Mouse (Mus musculus): ENCODE data around the gene Gse1. TPM values are rescaled to one million over a fixed set of nuclear protein-coding genes. Genes with fewer than 3 reads are reported as not detected.
A peak's percentile ranks its signal among the peaks of the same experiment; 100 is the strongest.

The Gse1 gene
- polyA plus RNA-seq, 1 experiment from 2014 or later, result 10.6 TPM

DNA sequence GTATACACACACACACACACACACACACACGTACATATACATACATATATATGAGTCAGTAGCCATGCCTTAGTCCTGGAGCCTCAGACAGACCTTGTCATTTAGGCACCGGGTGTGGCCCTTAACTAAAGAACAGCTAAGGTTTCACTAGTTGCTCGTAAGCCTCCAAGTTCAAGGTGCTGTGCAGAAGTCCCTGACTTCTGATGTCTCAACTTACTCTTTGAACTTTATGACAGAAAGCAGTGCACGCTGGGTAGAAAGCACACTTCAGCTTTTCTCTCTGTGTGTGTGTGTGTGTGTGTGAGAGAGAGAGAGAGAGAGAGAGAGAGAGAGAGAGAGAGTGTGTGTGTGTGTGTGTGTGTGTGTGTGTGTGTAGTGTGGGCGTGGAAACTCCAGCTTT is 315.9 kb downstream of the Gse1 start:
- Histone ChIP-seq H3K27ac (no peak overlapping the region), H3K4me3 (no peak overlapping the region), H3K4me2 (replicated peaks) (no peak overlapping the region), H3K27me3 (no peaks in the 10 kb centered on the region), H3K4me1 (peaks cover 73% of the 10 kb centered on the region), H3K9ac (no peak overlapping the region), H3K9me3 (no peaks in the 10 kb centered on the region), H3K36me3 (no peaks in the 10 kb centered on the region)
- WGBS, result 73% methylated on average over 5 of the region's 5 CpGs
- ATAC-seq (ENCODE audit: insufficient number of reproducible peaks, insufficient read depth, low FRiP score, low TSS enrichment), result no peak

- Histone ChIP-seq H3K36me3 (no peaks in the 10 kb centered on the region), H3K4me1 (peaks cover 82% of the 10 kb centered on the region), H3K4me2 (replicated peaks) (no peak overlapping the region), H3K4me3 (no peak overlapping the region), H3K27ac (no peak overlapping the region), H3K27me3 (no peaks in the 10 kb centered on the region), H3K9me3 (no peaks in the 10 kb centered on the region), H3K9ac (no peak overlapping the region; the same call in 1 of the 2 replicates)
- WGBS, result 50% methylated on average over 9 of the region's 9 CpGs
- ATAC-seq (ENCODE audit: insufficient number of reproducible peaks, insufficient read depth, low FRiP score, low TSS enrichment), result no peak
Measured at GRCm38 (mm10) chr8:120547562-120547961, 319.3 kb downstream of the Gse1 start.

DNA sequence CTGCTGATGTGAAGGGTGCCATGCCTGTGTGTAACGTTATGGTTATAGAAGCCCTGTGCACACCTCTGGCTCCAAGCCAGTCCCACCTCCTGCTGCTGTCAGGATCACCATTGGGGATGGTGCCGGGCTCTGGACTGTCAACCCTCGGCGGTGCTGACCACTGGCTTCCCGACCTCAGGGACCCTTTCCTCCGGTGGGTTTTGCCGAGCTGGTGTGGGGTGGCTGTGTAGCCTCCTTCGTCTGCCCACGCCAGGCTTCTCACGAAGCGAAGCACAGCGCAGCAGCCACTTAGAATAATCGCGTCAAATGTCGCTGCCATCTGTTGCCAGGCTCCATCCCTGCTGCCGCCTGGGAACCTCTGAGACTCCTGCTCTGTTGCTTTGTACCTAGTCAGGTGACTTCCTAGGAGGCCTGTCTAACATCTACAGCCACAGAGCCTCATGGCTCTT is 320.1 kb downstream of the Gse1 start:
- 46% methylated on average over 16 of the region's 16 CpGs for WGBS
- ATAC-seq (ENCODE audit: insufficient number of reproducible peaks, insufficient read depth, low FRiP score, low TSS enrichment), result no peak
- peaks cover 76% of the 10 kb centered on the region for H3K4me1 ChIP-seq
- no peak overlapping the region for H3K4me3 ChIP-seq
- H3K36me3 ChIP-seq, result no peaks in the 10 kb centered on the region
- no peak overlapping the region for H3K27ac ChIP-seq
- H3K27me3 ChIP-seq, result no peaks in the 10 kb centered on the region
- peak overlapping the region; percentile 1; the same call in 1 of the 2 replicates for H3K9ac ChIP-seq
- no peak overlapping the region for H3K4me2 ChIP-seq (replicated peaks)
- H3K9me3 ChIP-seq, result no peaks in the 10 kb centered on the region

- H3K9ac ChIP-seq, result peak overlapping the region; percentile 8; the same call in 1 of the 2 replicates
- peak overlapping the region; percentile 44 for H3K4me2 ChIP-seq (replicated peaks)
- ATAC-seq (ENCODE audit: insufficient number of reproducible peaks, insufficient read depth, low FRiP score, low TSS enrichment), result peak; percentile 37; the same call in 1 of the 2 replicates
- H3K4me3 ChIP-seq, result 0 out of 2 replicates have a peak overlapping the region, but pooled peaks have one; percentile 12
- H3K4me1 ChIP-seq, result peaks cover 73% of the 10 kb centered on the region
- peak overlapping the region; percentile 77 for H3K27ac ChIP-seq
- WGBS, result 5% methylated on average over 25 of the region's 25 CpGs
- 0 out of 2 replicates have a peak, but pooled peaks cover 5% of the 10 kb centered on the region for H3K36me3 ChIP-seq
- no peaks in the 10 kb centered on the region for H3K9me3 ChIP-seq
- no peaks in the 10 kb centered on the region for H3K27me3 ChIP-seq
Measured at GRCm38 (mm10) chr8:120549321-120549921, 321.2 kb downstream of the Gse1 start.

DNA sequence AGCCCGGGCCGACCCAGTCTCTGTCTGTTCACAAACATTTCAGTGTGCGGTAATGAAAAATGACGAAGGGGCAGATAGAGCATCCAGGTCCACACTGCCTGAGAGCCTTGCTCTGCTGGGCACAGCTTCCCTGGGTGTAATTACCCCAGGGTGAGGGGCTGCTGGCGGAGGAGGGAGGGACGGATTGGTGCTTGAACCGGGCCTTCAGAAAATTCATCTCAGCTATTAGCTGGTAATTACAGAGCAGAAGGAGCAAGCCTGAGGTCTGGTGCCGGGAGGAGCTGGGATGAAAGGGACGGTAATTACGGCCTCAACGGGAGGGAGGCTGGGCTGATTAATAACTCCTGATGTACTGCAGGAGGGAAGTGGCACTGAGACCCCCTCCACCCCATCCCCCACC is 321.7 kb downstream of the Gse1 start:
- WGBS, result 9% methylated on average over 11 of the region's 11 CpGs
- H3K4me2 ChIP-seq (replicated peaks), result peak overlapping the region; percentile 44
- ATAC-seq (ENCODE audit: insufficient number of reproducible peaks, insufficient read depth, low FRiP score, low TSS enrichment), result 0 out of 2 replicates have a peak, but pooled peaks have one; percentile 42
- H3K9ac ChIP-seq, result peak overlapping the region; percentile 8; the same call in 1 of the 2 replicates
- no peaks in the 10 kb centered on the region for H3K27me3 ChIP-seq
- 0 out of 2 replicates have a peak, but pooled peaks cover 5% of the 10 kb centered on the region for H3K36me3 ChIP-seq
- H3K27ac ChIP-seq, result peak overlapping the region; percentile 77
- H3K9me3 ChIP-seq, result no peaks in the 10 kb centered on the region
- peaks cover 77% of the 10 kb centered on the region for H3K4me1 ChIP-seq
- H3K4me3 ChIP-seq, result 0 out of 2 replicates have a peak overlapping the region, but pooled peaks have one; percentile 12

GRCm38 (mm10) chr8:120550430-120550829 is 322.2 kb downstream of the Gse1 start:
- Histone ChIP-seq H3K9me3 (no peaks in the 10 kb centered on the region), H3K9ac (no peak overlapping the region), H3K36me3 (0 out of 2 replicates have a peak, but pooled peaks cover 5% of the 10 kb centered on the region), H3K27ac (peak overlapping the region; percentile 77), H3K4me2 (replicated peaks) (peak overlapping the region; percentile 44; the same call in 1 of the 2 replicates), H3K4me1 (peaks cover 80% of the 10 kb centered on the region), H3K27me3 (no peaks in the 10 kb centered on the region), H3K4me3 (no peak overlapping the region)
- no peak for ATAC-seq (ENCODE audit: insufficient number of reproducible peaks, insufficient read depth, low FRiP score, low TSS enrichment)
- WGBS, result 16% methylated on average over 12 of the region's 12 CpGs

GRCm38 (mm10) chr8:120550937-120551676 is 322.9 kb downstream of the Gse1 start:
- Histone ChIP-seq H3K4me1 (peaks cover 81% of the 10 kb centered on the region), H3K36me3 (0 out of 2 replicates have a peak, but pooled peaks cover 5% of the 10 kb centered on the region), H3K27me3 (no peaks in the 10 kb centered on the region), H3K27ac (peak overlapping the region; percentile 77; the same call in 1 of the 2 replicates), H3K4me3 (no peak overlapping the region), H3K4me2 (replicated peaks) (no peak overlapping the region), H3K9me3 (no peaks in the 10 kb centered on the region), H3K9ac (no peak overlapping the region)
- 71% methylated on average over 11 of the region's 11 CpGs for WGBS
- ATAC-seq (ENCODE audit: insufficient number of reproducible peaks, insufficient read depth, low FRiP score, low TSS enrichment), result no peak

- no peak overlapping the region for H3K4me2 ChIP-seq (replicated peaks)
- H3K36me3 ChIP-seq, result 0 out of 2 replicates have a peak, but pooled peaks cover 5% of the 10 kb centered on the region
- H3K4me1 ChIP-seq, result peaks cover 84% of the 10 kb centered on the region
- H3K9ac ChIP-seq, result no peak overlapping the region
- H3K9me3 ChIP-seq, result no peaks in the 10 kb centered on the region
- no peaks in the 10 kb centered on the region for H3K27me3 ChIP-seq
- WGBS, result 79% methylated on average over 3 of the region's 3 CpGs
- no peak for ATAC-seq (ENCODE audit: insufficient number of reproducible peaks, insufficient read depth, low FRiP score, low TSS enrichment)
- H3K27ac ChIP-seq, result no peak overlapping the region
- no peak overlapping the region for H3K4me3 ChIP-seq
Measured at GRCm38 (mm10) chr8:120551677-120551980, 323.4 kb downstream of the Gse1 start.

- H3K9me3 ChIP-seq, result no peaks in the 10 kb centered on the region
- 0 out of 2 replicates have a peak, but pooled peaks cover 5% of the 10 kb centered on the region for H3K36me3 ChIP-seq
- H3K9ac ChIP-seq, result no peak overlapping the region
- H3K4me2 ChIP-seq (replicated peaks), result no peak overlapping the region
- peaks cover 84% of the 10 kb centered on the region for H3K4me1 ChIP-seq
- no peak overlapping the region for H3K4me3 ChIP-seq
- no peak overlapping the region for H3K27ac ChIP-seq
- ATAC-seq (ENCODE audit: insufficient number of reproducible peaks, insufficient read depth, low FRiP score, low TSS enrichment), result no peak
- no peaks in the 10 kb centered on the region for H3K27me3 ChIP-seq
- WGBS, result 78% methylated on average over 11 of the region's 11 CpGs
Measured at GRCm38 (mm10) chr8:120552509-120552908, 324.3 kb downstream of the Gse1 start.

GRCm38 (mm10) chr8:120553441-120554123 is 325.3 kb downstream of the Gse1 start:
- Histone ChIP-seq H3K4me1 (peaks cover 84% of the 10 kb centered on the region), H3K4me3 (no peak overlapping the region), H3K9ac (no peak overlapping the region), H3K9me3 (no peaks in the 10 kb centered on the region), H3K27me3 (no peaks in the 10 kb centered on the region), H3K27ac (no peak overlapping the region), H3K4me2 (replicated peaks) (no peak overlapping the region), H3K36me3 (0 out of 2 replicates have a peak, but pooled peaks cover 5% of the 10 kb centered on the region)
- 87% methylated on average over 24 of the region's 24 CpGs for WGBS
- no peak for ATAC-seq (ENCODE audit: insufficient number of reproducible peaks, insufficient read depth, low FRiP score, low TSS enrichment)

DNA sequence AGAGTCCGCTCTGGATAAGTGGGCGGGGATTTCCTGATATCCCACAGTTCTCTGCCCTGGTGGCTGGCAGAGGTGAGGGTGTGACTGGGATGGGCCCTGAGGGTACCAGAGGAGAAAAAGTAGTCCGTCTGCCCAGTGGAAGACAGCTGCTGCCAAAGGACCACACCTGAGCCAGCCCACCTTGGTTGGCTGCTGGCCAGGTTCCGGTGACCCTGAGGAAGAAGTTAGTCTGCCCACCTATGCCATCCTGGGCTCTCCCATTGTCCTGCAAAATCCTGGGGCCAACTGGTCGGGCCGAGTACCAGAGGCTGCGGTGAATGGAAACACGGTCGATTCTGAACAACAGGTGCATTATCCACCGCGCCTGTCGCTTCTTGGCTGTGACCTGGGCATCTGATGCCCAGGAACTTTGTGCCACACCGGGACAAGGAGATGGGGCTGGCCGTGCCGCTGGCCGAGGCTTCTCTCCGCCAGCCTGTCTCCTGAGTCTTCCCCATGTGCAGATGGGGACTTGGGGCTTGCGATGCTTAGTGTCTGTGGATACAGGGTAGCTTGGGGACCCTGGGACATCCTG is 326.3 kb downstream of the Gse1 start:
- H3K4me1 ChIP-seq, result peaks cover 84% of the 10 kb centered on the region
- H3K36me3 ChIP-seq, result 0 out of 2 replicates have a peak, but pooled peaks cover 5% of the 10 kb centered on the region
- WGBS, result 92% methylated on average over 18 of the region's 18 CpGs
- 0 out of 2 replicates have a peak overlapping the region, but pooled peaks have one; percentile 5 for H3K27ac ChIP-seq
- ATAC-seq (ENCODE audit: insufficient number of reproducible peaks, insufficient read depth, low FRiP score, low TSS enrichment), result no peak
- no peak overlapping the region for H3K4me3 ChIP-seq
- H3K9me3 ChIP-seq, result no peaks in the 10 kb centered on the region
- H3K27me3 ChIP-seq, result no peaks in the 10 kb centered on the region
- H3K4me2 ChIP-seq (replicated peaks), result no peak overlapping the region
- H3K9ac ChIP-seq, result no peak overlapping the region
